In genomic region chr7:6372993-6373392, GRCm38 (mm10) we compare ENCODE assay signal across 21 mouse cellular contexts. TPM values are rescaled to one million over a fixed set of nuclear protein-coding genes. Genes with fewer than 3 reads are reported as not detected.
"Had no signal": no experiment of that assay in that cellular context is flagged by ENCODE, and none has a peak within 500 bp of the region (broad histone marks: within the 10 kb centered on the region; RNA-seq: fewer than 3 reads in every experiment).

No protein-coding gene starts in this region.

- DNase-seq: left cerebral cortex, postnatal 4 days; liver; liver, embryonic 13.5 days; liver, postnatal 0 days; lung, adult 18-20 months; lung, adult 2 months; lung, embryonic 14.5 days; lung, postnatal 10 days; lung, postnatal 14 days; lung, postnatal 36 days; lung, postnatal 4 days; midbrain, embryonic 14.5 days had no signal

- ATAC-seq: liver, embryonic 12.5 days; liver, postnatal 0 days; lung, postnatal 0 days; midbrain, embryonic 13.5 days; midbrain, embryonic 15.5 days; midbrain, embryonic 16.5 days had no signal

RNA-seq across cellular contexts. Expression of gene Smim17, which starts 25.5 kb away (rescaled TPM):
- total RNA-seq: liver, adult 2 months; megakaryocyte, adult 5-6 weeks; megakaryocyte-erythroid progenitor cell, adult 5-6 weeks; monocyte, adult 5-6 weeks had no signal

RNA-seq across cellular contexts. Expression of gene Gm3854, which starts 29.4 kb away (rescaled TPM):
- total RNA-seq: monocyte, adult 5-6 weeks had no signal

RNA-seq across cellular contexts. Expression of gene Gm20715, which starts 37.1 kb away (rescaled TPM):
- total RNA-seq: liver, adult 2 months; megakaryocyte, adult 5-6 weeks; megakaryocyte-erythroid progenitor cell, adult 5-6 weeks; monocyte, adult 5-6 weeks had no signal
